Mouse (Mus musculus) ES-E14 (cell line): Measurements from ENCODE around the gene Gm572. TPM values are rescaled to one million over a fixed set of nuclear protein-coding genes. Genes with fewer than 3 reads are reported as not detected.

Source experiments
- DNase-seq: peaks from one replicate; pipeline ENCODE4 v3.0.0-alpha.2; 2013; ENCODE audit warnings: low read depth, low spot score
- H3K27ac ChIP-seq: 2 replicates; pipeline ENCODE4 v1.5.1; 2012; ENCODE audit warnings: low read depth, mild to moderate bottlenecking, low read length, moderate library complexity, mixed read lengths; ENCODE audit not compliant: poor library complexity, insufficient read depth, severe bottlenecking
- H3K36me3 ChIP-seq: 2 replicates; pipeline ENCODE4 v1.6.1; 2012; ENCODE audit warnings: mild to moderate bottlenecking, low read length, moderate library complexity, mixed read lengths; ENCODE audit not compliant: control insufficient read depth, poor library complexity, insufficient read depth, severe bottlenecking
- H3K4me1 ChIP-seq, 2 experiments: fragments of 150-350 bp in 1 of 2; sonication (generic) in 1 of 2; 2 replicates each; pipeline ENCODE4 v1.6.1; 2012; ENCODE audit warnings: low read length in 2 of 2, mild to moderate bottlenecking in 1 of 2, mixed read lengths in 1 of 2; ENCODE audit not compliant: control insufficient read depth in 2 of 2, insufficient read depth in 2 of 2, poor library complexity in 1 of 2
- H3K4me3 ChIP-seq, 2 experiments: fragments of 150-350 bp in 1 of 2; sonication (generic) in 1 of 2; 2 replicates each; pipeline ENCODE4 v1.5.1; 2012; ENCODE audit warnings: low read length in 2 of 2, low read depth in 1 of 2, mild to moderate bottlenecking in 1 of 2, mixed read lengths in 1 of 2; ENCODE audit not compliant: insufficient read depth in 1 of 2, poor library complexity in 1 of 2, severe bottlenecking in 1 of 2
- H3K9ac ChIP-seq: 2 replicates; pipeline ENCODE4 v1.6.1; 2012; ENCODE audit warnings: low read depth, mild to moderate bottlenecking, low read length, mixed read lengths; ENCODE audit not compliant: poor library complexity, insufficient read depth, severe bottlenecking
- H3K9me3 ChIP-seq: fragments of 150-350 bp; sonication (generic); 2 replicates; pipeline ENCODE4 v1.6.1; 2012; ENCODE audit warnings: low read depth, mild to moderate bottlenecking, low read length; ENCODE audit not compliant: control insufficient read depth, insufficient read depth
- CHD2 ChIP-seq: IDR thresholded peaks from 2 replicates; pipeline ENCODE4 v1.6.1; 2014; ENCODE audit warnings: mild to moderate bottlenecking, low read depth, low read length, inconsistent platforms
- HCFC1 ChIP-seq: IDR thresholded peaks from 2 replicates; pipeline ENCODE4 v1.6.1; 2012; ENCODE audit warnings: low read length, inconsistent platforms, borderline replicate concordance; ENCODE audit not compliant: insufficient read depth
- MAFK ChIP-seq: IDR thresholded peaks from 2 replicates; pipeline ENCODE4 v1.6.1; 2014; ENCODE audit warnings: mild to moderate bottlenecking, low read depth, low read length, inconsistent platforms; ENCODE audit not compliant: insufficient read depth
- ZC3H11A ChIP-seq: IDR thresholded peaks from 2 replicates; pipeline ENCODE4 v1.6.1; 2012; ENCODE audit warnings: low read depth, mild to moderate bottlenecking, inconsistent platforms, low read length, borderline replicate concordance
- ZNF384 ChIP-seq: IDR thresholded peaks from 2 replicates; pipeline ENCODE4 v1.6.1; 2012; ENCODE audit warnings: low read depth, low read length, inconsistent platforms
- in situ Hi-C, 2 experiments: fragments of 600-800 bp; cut with MboI; formaldehyde crosslinking; loops; one replicate each; pipeline ENCODE4 v1.15.1; 2025; ENCODE audit warnings: low sequenced_read_pairs in 2 of 2, inconsistent platforms in 1 of 2; ENCODE audit not compliant: unreplicated experiment in 2 of 2
- total RNA-seq: library from RNA; depleted of rRNA; stranded (reverse); fragments of 300-350 nt; gene quantifications from 2 replicates; pipeline ENCODE4 v1.2.3, GENCODE M21; 2012

Gene Gm572
- total RNA-seq, 1 experiment, result 0.13 TPM

DNA sequence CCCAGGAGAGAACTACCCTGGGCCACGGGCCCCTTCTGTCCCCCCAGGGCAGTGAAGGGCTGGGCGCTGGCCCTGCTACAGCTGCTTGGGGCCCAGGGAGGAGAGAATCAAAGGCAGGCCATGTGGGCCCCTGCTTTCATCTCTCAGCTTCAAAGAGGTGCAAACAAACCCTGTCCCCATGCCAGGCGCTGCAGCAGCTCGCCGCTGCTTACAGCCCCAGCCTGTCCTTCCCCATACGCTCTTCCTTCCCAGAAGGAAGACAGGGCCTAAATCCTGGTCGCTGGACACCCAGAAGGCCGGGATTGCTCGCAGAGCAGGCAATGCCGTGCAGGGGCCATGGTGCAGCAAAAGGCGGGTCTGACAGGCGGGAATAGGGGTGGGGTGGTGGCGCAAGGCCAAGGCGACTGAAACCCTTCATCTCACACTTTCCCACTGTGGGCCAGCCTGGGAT, 43.4 kb downstream of the Gm572 start:
- no peak overlapping the region for H3K4me3 ChIP-seq
- peaks cover 0 to 12% of the 10 kb centered on the region in 2 experiments; a peak in 1 of 4 replicates for H3K4me1 ChIP-seq
- H3K36me3 ChIP-seq, result no peaks in the 10 kb centered on the region
- no peak for DNase-seq
- H3K27ac ChIP-seq, result no peak overlapping the region
- H3K9ac ChIP-seq, result no peak overlapping the region
- in situ Hi-C loops, result no loop called here
- TF ChIP-seq HCFC1 (no peak), ZNF384 (no peak), MAFK (no peak), ZC3H11A (no peak), CHD2 (no peak)
- no peaks in the 10 kb centered on the region for H3K9me3 ChIP-seq

DNA sequence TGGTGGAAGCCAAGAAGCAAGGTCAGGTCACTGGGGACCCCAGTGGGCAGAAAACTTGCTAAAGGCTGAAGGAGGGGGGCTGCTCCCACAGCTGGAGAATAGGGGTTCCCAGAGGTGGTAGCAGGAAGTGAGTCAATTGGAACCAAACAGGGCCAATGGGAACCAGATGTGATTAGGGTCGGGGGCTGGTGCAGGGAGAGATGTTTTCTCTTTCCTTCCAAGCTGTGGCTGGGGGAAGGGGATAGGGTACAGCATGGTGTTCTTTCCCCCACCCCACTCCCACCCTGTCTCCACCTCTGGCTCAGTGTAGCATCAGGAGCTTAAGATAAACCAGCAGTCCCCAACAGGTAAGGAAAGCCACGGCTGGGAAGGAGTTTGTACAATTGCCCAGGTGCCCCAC, 45.0 kb downstream of the Gm572 start:
- H3K9me3 ChIP-seq, result no peaks in the 10 kb centered on the region
- TF ChIP-seq ZNF384 (no peak), HCFC1 (no peak), CHD2 (no peak), ZC3H11A (no peak), MAFK (no peak)
- no peaks in the 10 kb centered on the region for H3K36me3 ChIP-seq
- no peak overlapping the region for H3K4me3 ChIP-seq
- H3K27ac ChIP-seq, result no peak overlapping the region
- in situ Hi-C loops, result no loop called here
- no peak overlapping the region for H3K9ac ChIP-seq
- DNase-seq, result no peak
- H3K4me1 ChIP-seq, result peaks cover 0 to 12% of the 10 kb centered on the region in 2 experiments; a peak in 1 of 4 replicates

DNA sequence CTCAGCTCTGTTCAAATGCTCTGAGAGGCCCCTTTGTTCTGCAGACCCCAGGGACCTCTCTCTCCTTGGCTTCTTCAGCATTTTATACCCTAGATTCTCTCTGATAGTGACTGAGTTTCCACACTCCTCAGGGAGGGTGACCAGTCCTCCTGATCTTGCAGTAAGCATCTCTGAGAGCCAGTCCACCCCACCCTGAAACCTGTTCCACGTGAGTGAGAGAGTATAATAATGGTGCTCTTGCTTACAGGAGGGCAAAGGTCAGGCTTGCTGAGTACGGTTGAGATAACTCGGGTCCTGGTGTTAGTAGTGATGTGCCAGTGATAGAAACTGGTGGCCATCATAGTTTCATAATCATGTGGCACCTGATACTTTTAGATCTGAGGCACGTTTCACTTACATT, 48.1 kb downstream of the Gm572 start:
- no peak for TF ChIP-seq ZC3H11A
- no peak for TF ChIP-seq CHD2
- no peak for TF ChIP-seq MAFK
- no peak for TF ChIP-seq HCFC1
- no peak for TF ChIP-seq ZNF384
- Histone ChIP-seq H3K36me3 (no peaks in the 10 kb centered on the region), H3K9me3 (no peaks in the 10 kb centered on the region), H3K27ac (no peak overlapping the region), H3K9ac (no peak overlapping the region), H3K4me1 (peaks cover 0 to 12% of the 10 kb centered on the region in 2 experiments; a peak in 1 of 4 replicates), H3K4me3 (no peak overlapping the region)
- in situ Hi-C loops, result loop anchor here in 1 of 2 experiments (10.0 kb wide), 1 partner anchor 394 kb away; no protein-coding TSS in a partner anchor
- no peak for DNase-seq

DNA sequence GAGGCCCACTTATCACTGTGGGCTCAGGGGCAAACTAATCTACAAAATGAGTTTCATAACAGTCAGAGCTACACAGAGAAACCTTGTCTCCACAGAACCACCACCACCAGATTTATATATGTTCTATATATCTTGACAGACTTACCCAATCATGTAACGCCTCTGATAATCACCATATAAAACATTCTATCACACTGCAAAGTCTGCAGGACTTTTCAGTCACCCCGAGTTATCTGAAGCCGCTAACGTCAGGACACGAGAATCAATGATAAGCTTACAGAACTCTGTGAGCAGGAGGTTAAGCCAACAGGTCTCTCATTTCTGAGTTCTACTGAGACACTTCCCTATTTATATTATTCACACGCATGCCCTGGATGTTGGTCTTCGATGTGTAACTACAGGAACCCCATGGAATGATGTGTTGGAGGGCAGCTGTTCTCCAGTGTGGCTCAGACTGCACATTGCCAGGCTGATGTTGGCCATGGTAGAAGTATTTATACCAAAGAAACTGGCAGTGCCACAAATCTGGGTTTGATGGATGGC, 50.4 kb downstream of the Gm572 start:
- in situ Hi-C loops, result loop anchor here in 1 of 2 experiments (10.0 kb wide), 1 partner anchor 391 kb away; no protein-coding TSS in a partner anchor
- H3K4me3 ChIP-seq, result no peak overlapping the region
- no peaks in the 10 kb centered on the region for H3K9me3 ChIP-seq
- H3K4me1 ChIP-seq, result peaks cover 0 to 1% of the 10 kb centered on the region in 2 experiments; a peak in 1 of 4 replicates
- no peak overlapping the region for H3K27ac ChIP-seq
- H3K9ac ChIP-seq, result no peak overlapping the region
- no peaks in the 10 kb centered on the region for H3K36me3 ChIP-seq
- no peak for DNase-seq
- TF ChIP-seq ZC3H11A, result no peak
- no peak for TF ChIP-seq MAFK
- no peak for TF ChIP-seq ZNF384
- TF ChIP-seq CHD2, result no peak
- TF ChIP-seq HCFC1, result no peak
